Mouse (Mus musculus): ENCODE measurements around the gene Actr1a.
A peak's percentile ranks its signal among the peaks of the same experiment; 100 is the strongest.

The Actr1a gene

DNA sequence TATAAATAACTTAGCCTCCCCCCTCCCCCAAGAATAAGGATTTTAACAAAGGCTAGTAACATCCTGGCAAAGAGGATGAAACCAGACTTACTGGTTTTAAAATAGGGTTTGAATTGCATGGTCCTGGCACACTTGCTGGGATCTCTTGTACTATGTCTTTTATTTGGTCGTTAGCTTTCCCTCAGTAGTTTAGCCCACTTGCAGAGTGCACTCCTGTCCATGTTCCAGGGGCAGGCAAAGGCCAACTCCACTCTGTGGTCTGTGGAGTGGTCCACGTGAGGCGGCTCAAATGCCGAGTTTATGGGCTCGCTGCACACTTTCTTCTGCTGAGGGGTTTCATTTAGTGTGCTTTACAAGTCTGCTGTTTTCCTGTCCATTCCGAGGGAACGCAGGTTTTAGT lies 4.3 kb upstream of the Actr1a start:
- DNase-seq (ENCODE audit: low read depth, low spot score): no peak

DNA sequence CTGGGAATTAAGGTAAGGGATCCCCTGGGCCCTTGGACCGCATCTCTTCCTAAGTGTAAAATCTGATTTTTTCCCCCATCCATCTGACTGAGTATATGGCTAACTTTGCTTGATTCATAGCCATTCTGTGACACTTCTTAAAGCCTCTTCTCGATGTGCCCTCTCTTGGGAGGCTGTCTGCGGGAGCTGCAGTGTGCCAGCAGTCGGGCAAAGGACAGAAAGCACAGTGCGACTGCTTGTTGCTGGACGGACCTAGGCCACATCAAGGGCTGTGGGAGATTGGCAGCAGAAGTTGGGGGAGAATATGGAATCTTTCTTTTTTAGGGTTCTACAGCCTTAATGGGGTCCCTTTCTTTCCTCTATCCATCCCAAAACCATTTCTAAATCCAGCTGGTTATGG lies 3.8 kb upstream of the Actr1a start:
- DNase-seq (ENCODE audit: low read depth, low spot score): no peak

DNA sequence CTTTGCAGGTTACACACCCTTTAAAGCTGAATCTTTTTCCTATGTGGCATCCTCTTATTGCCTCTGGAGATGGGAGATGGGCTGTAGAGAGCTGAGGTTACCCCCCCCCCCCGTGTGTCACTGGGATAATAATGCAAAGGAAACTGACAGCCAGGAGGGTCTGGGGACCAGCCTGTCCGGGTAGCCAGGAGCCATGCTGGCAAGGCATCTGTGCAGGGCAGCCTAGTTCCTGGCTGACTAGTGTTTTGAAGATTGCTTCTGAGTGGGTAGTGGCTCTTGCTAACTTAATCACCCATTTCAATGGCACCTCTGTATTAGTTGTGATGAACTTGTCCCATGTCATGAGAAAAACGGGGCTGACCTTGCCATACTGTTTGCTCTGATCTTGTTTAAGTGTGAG lies 2.9 kb upstream of the Actr1a start:
- DNase-seq (ENCODE audit: low read depth, low spot score): no peak

DNA sequence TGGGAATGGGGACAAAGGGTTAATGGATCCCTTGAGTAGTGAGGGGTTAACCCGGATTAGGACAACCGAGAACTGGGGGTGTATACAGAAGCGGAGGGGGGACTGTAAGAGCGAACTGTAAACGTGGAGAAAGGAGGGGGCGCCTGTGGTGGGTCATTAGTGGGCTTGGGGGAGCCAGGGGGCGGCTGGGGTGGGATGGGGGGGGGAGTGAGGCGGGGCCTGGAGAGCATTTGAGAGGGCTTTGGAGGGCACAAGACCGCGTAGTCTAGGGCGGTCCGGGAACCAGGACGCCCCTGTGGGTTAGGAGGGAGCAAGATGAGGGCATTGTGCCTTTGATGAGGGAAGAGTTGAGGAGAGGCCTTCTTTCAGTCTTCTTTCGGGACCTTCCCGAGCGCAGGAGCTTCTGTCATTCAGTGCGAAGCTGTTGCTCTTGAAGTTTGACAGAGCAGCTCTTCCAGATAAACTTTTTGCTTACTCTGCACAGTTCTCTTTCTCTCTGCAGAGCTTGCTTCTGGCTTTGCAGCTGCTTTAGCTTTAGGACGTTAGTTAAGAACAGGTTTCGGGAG lies 2.0 kb upstream of the Actr1a start:
- DNase-seq (ENCODE audit: low read depth, low spot score): peak; percentile 28

DNA sequence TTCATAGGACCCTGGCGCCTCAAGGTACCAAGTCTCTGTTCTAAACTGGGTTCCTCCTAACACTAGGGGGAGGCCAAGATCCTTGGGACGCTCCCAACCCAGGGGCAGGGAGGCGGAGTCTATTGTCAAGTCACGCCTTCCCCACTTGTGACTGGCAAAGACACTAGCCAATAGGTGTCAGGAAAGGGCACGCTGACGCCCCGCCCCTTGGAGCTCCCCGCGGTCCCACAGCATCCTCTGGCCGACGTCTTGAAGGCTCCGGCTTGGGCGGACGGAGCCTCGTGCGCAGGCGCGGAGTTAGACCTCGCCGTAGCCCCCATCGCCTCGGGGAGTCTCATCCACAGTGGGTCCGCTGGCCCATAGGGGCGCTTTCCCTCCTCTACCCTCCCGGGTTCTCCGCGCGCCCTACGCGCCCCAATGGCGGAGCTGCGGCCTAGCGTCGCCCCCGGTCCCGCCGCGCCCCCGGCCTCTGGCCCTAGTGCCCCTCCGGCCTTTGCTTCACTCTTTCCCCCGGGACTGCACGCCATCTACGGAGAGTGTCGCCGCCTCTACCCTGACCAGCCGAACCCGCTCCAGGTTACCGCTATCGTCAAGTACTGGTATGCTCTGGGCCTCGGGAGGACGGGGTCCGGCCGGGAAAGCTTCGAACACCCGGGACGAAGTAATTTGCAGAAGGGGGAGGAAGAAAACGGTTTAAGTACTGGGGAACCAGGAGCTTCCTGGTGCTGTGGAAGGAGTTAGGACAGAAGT lies 1.3 kb upstream of the Actr1a start, which contains the start of gene Sufu:
TSS of gene Sufu (plus strand) at position 211 of the 750 bp plus-strand sequence.
- DNase-seq (ENCODE audit: low read depth, low spot score): peak; percentile 98

DNA sequence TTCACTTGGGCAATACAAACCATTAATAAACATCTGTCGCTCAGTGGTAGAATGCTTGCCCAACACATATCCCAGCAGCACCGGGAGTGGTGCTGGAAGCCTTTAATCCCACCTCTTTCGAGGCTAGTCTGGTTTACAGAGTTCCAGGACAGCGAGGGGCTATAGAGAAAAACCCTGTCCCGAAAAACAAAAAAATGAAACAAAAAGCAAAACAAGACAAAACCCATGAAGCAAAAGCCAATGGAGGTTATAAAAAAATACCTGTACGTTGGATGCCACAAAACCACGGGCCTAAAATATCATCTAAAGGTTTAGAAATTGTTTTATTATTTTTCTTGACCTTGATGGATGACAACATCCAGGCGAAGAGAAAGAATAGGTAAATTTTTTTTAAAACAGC lies 561 bp upstream of the Actr1a start:
- DNase-seq (ENCODE audit: low read depth, low spot score): no peak

DNA sequence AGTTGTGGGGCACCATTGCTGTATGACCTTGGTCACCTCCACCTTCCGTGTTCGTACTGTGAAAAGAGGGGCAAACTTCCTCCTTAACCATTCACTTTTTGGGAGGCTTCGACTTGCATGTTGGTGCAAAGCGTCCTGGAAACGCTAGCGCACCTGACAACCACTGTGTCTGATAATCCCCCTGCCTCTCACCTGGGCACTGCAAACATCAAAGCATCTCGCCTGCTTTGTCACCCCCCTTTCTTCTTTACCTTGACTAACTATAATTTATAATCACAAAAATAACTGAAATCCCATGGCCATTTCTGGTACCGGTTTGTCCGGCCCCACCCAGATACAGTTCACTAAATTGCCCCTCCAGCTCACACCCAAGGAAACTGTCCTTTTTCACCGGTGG lies 838 bp downstream of the Actr1a start:
- DNase-seq (ENCODE audit: low read depth, low spot score): no peak

DNA sequence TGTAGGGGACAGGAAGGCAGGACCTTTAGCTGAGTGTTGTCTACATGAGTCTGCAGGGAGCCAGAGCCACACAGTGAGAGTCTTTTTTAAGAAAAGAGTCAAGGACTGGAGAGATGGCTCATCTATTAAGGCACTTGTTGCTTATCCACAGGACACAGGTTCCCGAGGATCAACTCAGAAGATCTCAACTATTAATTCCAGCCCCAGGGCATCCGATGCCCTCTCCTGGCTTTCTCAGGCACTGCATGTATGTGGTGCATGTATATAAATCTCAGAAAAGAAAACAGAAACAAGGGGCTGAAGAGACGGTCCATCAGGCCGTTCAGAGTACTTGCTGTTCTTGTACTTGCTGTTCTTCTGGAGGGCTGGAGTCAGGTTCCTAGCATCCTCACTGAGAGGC lies 3.5 kb downstream of the Actr1a start:
- peak; percentile 60 for DNase-seq (ENCODE audit: low read depth, low spot score)

DNA sequence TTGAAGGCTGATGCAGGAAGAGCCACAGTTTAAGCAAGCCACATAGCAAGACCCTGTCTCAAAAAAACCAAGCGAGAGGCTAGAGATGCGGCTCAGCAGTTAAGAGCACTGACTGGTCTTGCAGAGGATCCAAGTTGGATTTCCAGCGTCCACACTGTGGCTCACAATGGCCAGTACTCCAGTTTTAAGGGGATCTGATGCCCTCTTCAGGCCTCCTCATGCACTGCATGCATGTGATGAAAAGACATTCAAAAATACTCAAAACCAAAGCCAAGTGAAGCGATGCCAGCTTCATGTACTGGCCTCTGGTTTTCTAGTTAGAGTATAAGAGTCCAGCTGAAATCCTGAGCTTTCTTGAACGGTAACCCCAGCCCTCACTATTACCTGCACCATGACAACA lies 5.7 kb downstream of the Actr1a start:
- no peak for DNase-seq (ENCODE audit: low read depth, low spot score)

DNA sequence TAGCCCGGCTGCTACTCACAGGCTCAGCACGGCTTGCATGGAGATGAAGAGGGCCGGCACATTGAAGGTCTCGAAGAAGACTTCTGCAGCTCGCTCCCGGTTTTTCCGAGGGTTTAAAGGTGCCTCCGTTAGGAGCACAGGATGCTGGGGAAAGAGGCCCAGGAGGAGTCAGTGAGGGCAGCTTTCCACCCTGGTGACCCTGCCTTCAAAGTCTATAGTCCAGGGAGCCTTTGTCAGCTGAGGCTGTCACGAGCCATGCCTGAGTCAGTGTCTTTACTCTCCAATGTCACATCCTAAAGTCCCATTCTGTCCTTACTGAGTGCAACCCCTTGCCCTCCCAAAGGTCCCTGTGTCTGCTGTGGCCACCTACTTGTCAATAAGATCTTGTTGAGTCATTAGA lies 13.3 kb downstream of the Actr1a start:
- no peak for DNase-seq (ENCODE audit: low read depth, low spot score)

DNA sequence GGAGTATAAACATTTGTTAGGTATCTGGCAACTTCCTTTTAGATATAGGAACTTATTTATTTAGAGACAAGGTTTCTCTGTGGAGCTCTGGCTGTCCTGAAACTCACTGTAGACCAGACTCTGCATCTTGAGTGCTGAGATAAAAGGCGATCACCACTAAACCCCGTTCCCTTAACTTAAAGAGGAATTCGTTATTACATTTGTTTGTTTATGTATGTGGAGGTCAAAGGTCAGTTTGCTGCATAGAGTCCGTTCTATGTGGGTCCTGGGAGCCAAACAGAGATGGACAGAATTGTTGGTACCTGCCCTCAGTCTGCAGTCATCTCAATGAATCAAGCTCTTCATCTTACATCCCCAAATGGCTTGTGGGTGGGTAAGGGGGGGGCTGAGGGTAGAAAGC lies 19.7 kb downstream of the Actr1a start:
- DNase-seq (ENCODE audit: low read depth, low spot score): no peak

DNA sequence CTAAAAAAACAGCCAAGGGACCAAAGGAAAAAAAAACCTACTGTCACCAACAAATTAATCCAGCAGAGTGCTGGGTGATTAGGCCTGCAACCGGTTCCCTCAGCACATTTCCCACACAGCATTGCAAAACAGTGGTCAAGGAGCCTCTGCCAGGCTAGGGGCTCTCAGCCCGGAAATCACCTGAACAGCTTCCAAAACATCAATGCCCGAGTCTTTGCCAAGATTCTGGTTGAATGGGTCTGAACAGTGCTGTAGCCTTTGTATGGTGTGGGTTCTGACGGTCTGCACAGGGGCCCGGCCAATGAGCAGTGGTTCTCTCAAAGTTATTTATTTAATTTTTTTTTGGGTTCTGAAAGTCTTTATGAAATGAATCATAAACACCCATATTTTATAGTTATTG lies 20.1 kb downstream of the Actr1a start:
- no peak for DNase-seq (ENCODE audit: low read depth, low spot score)

DNA sequence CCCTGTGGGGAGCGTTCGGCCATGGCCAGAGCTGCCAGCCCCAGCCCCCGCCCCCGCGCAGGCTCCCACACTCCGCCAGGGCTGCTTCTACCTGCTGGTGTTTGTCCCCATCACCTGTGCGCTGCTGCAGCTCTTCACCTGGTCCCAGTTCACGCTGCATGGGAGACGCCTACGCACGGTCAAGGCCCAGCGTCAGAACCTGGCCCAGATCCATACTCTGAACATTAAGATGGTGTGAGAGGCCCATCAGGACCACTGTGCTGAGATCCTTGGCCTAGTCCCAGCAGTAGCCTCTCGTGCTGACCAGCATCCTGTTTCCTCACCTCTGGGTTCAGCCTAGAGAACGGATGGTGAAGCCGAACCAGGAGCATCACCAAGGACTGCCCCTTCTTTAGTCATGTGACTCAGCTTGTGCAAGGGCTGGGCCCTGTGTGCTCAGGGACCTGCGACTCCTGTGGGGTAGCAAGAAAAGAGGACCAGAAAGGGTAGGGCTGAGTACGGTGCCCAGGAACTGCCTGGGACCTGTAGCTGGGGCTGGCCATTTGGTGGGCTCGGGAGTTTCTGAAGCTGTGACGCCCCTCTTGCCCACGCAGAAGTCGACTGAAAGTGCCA lies 21.0 kb downstream of the Actr1a start:
- DNase-seq (ENCODE audit: low read depth, low spot score): no peak

DNA sequence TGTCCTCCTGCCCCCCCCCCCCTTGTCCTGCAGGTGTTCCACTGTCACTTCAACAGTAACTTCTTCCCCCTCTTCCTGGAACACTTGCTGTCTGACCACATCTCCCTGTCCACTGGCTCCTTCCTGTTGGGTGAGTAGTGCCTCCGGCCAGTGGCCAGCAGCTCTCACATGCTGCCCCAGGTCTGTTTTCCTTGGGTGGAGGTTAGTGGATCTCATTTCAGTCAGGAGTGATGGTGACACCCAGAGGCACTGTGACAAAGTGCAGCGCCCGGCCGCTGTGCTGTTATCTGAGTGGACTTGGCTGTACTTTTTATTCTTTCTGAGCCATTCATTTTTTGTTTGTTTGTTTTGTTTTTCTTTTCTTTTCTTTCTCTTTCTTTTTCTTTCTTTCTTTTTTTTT lies 26.3 kb downstream of the Actr1a start:
- peak; percentile 29 for DNase-seq (ENCODE audit: low read depth, low spot score)

DNA sequence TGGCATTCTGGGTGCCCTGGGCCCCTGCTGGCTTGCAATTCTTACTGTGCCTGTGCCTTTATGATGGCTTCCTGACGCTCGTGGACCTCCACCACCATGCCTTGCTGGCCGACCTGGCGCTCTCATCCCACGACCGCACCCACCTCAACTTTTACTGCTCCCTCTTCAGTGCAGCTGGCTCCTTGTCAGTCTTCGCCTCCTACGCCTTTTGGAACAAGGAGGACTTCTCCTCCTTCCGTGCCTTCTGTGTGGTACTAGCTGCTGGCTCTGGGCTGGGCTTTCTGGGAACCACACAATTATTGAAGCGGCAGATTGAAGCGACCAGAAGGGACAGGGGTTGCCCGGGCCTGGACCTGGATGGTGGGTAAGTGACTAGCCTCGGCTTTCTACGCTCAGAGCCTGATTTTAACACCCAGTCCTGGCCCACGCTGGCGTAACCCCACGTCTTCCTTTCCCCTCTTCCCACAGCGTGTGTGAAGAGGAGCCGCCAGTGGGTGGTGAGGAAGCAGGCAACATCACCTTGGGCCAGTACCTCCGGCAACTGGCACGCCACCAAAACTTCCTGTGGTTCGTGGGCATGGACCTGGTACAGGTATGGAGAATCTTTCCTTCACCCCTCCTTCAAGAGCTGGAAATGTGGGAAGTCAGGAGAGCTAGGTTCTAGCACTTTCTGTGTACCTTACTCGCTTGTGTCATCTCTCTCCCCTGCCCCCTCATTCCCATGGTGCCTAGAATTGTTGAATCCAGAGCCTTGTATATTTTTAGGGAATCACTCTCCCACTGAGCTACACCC lies 27.6 kb downstream of the Actr1a start:
- DNase-seq (ENCODE audit: low read depth, low spot score): no peak

DNA sequence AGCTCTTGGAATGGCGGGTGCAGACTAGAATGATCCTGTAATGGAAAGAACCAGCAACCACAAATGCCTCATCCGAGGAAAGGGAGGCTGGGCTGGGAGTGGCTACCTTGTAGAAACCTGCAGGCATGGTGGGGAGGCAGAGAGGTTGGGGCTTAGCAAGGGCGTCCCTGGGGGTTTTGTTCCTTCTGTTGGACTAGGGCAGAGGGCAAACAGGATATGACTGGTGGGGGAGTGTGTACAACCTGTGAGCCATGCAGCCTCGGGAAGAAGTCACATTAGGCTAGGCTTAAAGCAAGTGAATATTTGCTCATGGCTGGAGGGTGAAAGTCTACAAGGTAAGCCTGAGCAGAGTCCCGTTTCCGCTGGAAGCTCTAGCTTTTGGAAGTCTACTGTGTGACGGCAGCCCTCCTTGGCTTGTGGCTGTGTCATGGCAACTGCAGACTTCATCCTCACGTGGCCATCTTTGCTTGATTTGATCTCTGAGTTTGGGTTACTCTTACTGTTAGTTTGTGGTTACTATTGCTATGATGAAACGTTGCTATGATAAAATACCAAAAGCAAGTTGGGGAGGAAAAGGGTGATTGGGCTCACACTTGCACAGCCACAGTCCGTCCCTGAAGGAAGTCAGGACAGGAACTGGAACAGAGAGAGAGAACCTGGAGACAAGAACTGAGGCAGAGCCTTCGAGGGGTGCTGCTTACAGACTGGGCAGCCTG lies 32.1 kb downstream of the Actr1a start:
- no peak for DNase-seq (ENCODE audit: low read depth, low spot score)

DNA sequence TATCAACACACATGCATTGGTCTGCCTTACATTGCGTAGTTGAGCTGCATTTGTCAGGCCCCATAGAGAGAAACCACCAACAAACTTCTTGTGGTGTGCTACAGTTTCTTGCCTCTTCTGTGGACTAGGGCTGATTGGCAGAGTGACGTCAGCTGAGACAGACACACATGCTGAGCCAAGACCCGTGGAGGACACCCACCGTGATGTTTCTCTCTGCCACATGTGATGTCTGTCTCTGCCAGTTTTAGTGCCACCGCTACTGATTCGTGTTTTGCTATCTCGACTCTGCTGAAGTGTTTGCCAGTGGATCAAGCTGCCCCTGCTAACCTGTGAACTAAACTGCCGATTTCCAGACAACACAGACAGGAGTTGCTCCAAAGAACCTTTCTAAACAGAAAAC lies 33.4 kb downstream of the Actr1a start:
- no peak for DNase-seq (ENCODE audit: low read depth, low spot score)

DNA sequence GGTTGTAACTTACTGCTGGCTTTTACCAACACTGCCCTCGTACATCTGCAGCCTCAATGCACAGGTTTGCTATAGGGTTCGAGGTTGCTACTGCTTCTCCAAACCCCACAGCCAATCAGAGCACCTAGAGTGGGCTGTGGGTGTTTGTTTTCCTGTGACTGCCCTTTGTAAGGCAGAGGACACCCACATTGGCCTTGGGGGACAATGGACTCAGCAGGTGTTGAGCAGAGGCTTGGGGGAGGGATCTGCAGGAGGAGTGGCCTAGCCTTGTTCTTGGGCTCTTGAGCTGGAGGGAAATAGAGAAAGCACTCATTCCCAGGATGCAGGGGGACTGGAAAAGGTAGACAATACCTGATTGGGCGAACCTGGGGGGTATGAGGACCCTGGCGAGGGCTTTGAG lies 37.2 kb downstream of the Actr1a start:
- no peak for DNase-seq (ENCODE audit: low read depth, low spot score)

DNA sequence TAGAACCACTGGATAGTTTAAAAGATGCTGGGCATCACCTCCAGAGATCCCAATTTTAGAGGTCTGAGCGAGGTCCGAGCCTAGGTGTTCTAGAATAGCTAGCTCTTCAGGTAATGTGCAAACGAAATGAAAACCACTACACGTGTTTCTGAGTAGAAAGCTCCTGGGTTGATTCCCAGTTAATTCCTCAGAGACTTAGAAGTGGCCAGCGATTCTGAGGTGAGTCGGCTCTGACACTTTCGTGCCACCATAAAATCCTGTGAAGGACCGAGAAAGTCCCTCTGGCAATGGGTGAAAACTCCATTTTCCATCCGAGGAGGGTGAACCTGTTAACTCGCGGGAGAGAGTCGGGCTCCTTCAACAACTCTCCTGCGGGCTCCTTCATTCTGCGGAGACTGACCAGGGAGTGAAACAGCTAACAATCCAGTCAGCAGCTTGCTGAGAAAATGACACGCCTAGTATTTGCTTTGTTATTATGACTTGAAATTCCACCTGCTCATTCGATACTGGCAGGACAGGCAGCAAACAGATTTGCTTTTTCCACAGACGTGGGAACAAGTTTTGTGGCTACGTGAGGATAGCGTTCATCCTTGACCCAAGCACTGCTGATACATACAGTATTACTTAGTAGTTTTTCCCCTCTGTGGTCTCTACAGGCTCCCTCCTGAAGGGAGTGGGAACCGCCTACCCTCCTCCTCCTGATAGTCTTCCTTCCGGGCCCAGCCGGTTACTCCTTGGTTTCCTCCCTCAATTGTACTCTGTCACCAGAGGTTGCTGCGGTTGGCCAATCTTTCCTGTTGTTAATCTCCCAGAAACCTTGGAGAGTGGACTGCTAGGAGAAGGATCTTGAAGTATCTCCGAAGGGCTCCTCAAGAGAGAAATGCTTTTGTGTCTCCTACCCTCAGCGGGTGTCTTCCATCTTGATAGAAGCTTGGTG lies 37.9 kb downstream of the Actr1a start:
- no peak for DNase-seq (ENCODE audit: low read depth, low spot score)

DNA sequence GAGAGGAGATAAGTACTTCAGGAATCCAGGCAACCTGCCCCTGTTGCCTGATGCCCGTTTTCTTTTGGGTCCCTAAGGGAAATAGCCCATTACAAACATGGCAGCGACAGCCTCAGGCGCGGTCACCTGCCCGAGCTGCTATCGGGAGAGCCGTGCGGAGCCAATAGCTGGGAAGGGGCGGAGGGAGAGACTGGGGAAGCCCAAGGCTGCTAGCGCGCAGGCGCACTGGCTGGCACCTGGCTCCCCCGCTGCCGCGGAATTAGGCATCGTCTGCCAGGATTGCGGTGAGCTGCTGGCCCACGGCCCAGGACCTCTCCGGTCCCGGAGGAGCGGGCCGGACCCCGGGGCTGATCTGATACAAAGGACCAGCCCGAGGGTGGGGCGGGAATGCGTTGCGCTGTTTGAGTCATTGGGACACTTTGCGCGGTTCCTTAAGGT lies 38.8 kb downstream of the Actr1a start:
- DNase-seq (ENCODE audit: low read depth, low spot score): peak; percentile 89

Measured in CD4-positive helper T cell, adult 2 months (primary cell).